Mouse (Mus musculus) liver, adult 2 months (tissue): ENCODE results near the gene Hes2. TPM values are rescaled to one million over a fixed set of nuclear protein-coding genes. Genes with fewer than 3 reads are reported as not detected.

Source experiments
- DNase-seq: peaks from one replicate; pipeline ENCODE4 v3.0.0-alpha.2; 2011; ENCODE audit warnings: low read depth, low spot score; ENCODE audit errors: extremely low read depth
- H3K27ac ChIP-seq: fragments of 200-500 bp; replicated peaks from 2 replicates; pipeline ENCODE4 v1.5.1; 2012; ENCODE audit warnings: low read depth, mild to moderate bottlenecking, control low read depth, inconsistent platforms, low read length; ENCODE audit not compliant: insufficient read depth
- H3K27me3 ChIP-seq: fragments of 200-500 bp; 2 replicates; pipeline ENCODE4 v1.6.1; 2012; ENCODE audit warnings: mild to moderate bottlenecking, moderate library complexity, low read length, inconsistent platforms; ENCODE audit not compliant: control insufficient read depth, insufficient read depth
- H3K36me3 ChIP-seq: fragments of 200-500 bp; 2 replicates; pipeline ENCODE4 v1.6.1; 2012; ENCODE audit warnings: low read length, inconsistent platforms; ENCODE audit not compliant: control insufficient read depth, insufficient read depth
- H3K4me1 ChIP-seq: fragments of 200-500 bp; 2 replicates; pipeline ENCODE4 v1.6.1; 2011; ENCODE audit warnings: low read length; ENCODE audit not compliant: control insufficient read depth, insufficient read depth
- H3K4me3 ChIP-seq: fragments of 200-500 bp; 2 replicates; pipeline ENCODE4 v1.5.1; 2011; ENCODE audit warnings: low read depth, mild to moderate bottlenecking, control low read depth, low read length, moderate library complexity; ENCODE audit not compliant: insufficient read depth
- H3K79me2 ChIP-seq: fragments of 200-500 bp; 2 replicates; pipeline ENCODE4 v1.6.1; 2012; ENCODE audit warnings: inconsistent platforms, mild to moderate bottlenecking, low read length, moderate library complexity; ENCODE audit not compliant: control insufficient read depth, insufficient read depth
- H3K9ac ChIP-seq: fragments of 200-500 bp; 2 replicates; pipeline ENCODE4 v1.6.1; 2012; ENCODE audit warnings: low read depth, mild to moderate bottlenecking, control low read depth, inconsistent platforms, low read length
- CTCF ChIP-seq: fragments of 200-500 bp; IDR thresholded peaks from 2 replicates; pipeline ENCODE4 v1.5.1; 2011; ENCODE audit warnings: low read depth, low read length, control low read depth
- POLR2A ChIP-seq: fragments of 200-500 bp; IDR thresholded peaks from 2 replicates; pipeline ENCODE4 v1.6.1; 2011; ENCODE audit warnings: low read length, control low read depth; ENCODE audit not compliant: insufficient read depth; ENCODE audit errors: extremely low read depth
- WGBS: fragments of 180-500 bp; shearing (Covaris S2); methylation state at CpG from one replicate; pipeline ENCODE4 v1.1.7; 2018; 5-methylcytosine and 5-hydroxymethylcytosine counted together
- polyA plus RNA-seq: library from polyadenylated mRNA; depleted of rRNA; stranded (reverse); fragments of >200 nt; gene quantifications from 2 replicates; pipeline ENCODE4 v1.2.3, GENCODE M21; 2012
- total RNA-seq: library from RNA; depleted of rRNA; stranded (reverse); fragments of >200 nt; gene quantifications from 2 replicates; pipeline ENCODE4 v1.2.3, GENCODE M21; 2014

The Hes2 gene
- total and polyA plus RNA-seq, 2 experiments = not detected

DNA sequence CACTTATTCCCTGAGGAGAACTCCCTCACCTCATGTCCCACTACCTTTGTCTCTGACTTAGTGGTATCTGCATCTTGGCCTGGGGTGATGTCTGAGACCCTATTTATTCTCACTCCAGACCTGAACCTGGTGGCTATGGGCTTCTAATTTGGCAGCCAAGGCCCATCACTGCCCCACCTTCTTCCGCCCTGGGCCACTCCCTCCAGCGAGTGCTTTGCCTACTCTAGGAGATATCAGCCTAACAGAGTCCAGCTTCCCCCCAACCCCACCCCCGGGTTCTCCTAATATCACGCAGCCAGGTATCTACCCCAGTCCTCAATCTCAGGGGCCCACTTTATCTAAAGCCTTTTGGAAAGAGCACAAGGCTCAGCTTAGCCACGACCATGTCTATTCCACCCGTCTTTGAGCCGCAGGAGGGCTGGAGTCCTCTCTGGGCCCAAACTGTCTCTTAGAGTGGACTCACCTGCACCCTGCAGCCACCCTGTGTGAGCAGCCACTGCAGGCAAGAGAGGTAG is 7.2 kb upstream of the Hes2 start:
- Histone ChIP-seq H3K27me3 (peaks cover 6% of the 10 kb centered on the region), H3K4me1 (no peaks in the 10 kb centered on the region), H3K4me3 (peak overlapping the region; percentile 30; the same call in 1 of the 2 replicates), H3K27ac (no peak overlapping the region), H3K36me3 (no peaks in the 10 kb centered on the region), H3K79me2 (no peaks in the 10 kb centered on the region), H3K9ac (no peak overlapping the region)
- 49% methylated on average over 7 of the region's 7 CpGs for WGBS
- no peak for TF ChIP-seq POLR2A
- no peak for TF ChIP-seq CTCF
- no peak for DNase-seq

DNA sequence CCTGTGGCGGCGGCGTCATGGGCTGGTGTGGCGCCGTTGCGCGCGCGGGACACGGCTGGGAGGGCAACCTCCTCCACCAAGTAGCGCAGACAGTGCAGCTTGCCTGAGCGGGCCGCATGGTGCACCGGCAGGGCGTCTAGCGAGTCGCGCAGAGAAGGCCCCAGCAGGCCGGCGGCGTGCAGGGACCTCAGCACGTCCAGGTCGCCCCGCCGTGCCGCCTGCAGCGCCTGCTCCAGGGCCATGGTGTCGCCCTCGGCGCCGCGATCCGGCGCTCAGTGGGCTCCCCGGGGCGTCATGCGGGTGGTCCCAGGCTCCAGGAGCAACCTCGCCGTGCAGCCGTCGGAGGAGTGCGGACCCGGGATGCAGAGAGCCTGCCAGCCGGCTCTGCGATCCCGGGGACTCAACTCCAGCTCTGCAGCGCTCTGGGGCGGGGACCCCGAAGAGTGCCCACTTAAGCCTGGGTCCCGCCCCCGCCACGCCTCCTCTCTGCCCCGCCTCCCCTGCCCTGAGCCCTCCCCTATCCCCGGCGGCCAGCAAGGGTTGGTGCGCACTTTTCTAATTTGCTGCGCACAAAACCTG is 6.6 kb upstream of the Hes2 start, which contains the start of gene Espn:
Espn (minus strand) TSS at position 406 of the 579 bp plus-strand sequence.
- Histone ChIP-seq H3K27me3 (peaks cover 6% of the 10 kb centered on the region), H3K9ac (no peak within 1 kb of the TSS), H3K27ac (no peak within 1 kb of the TSS), H3K4me1 (no peaks in the 10 kb centered on the region), H3K4me3 (peak within 1 kb of the TSS; percentile 30; the same call in 1 of the 2 replicates), H3K79me2 (no peaks in the 10 kb centered on the region), H3K36me3 (no peaks in the 10 kb centered on the region)
- no peak for TF ChIP-seq POLR2A
- TF ChIP-seq CTCF = no peak
- no peak for DNase-seq
- WGBS = 8% methylated on average over 56 of the region's 57 CpGs

DNA sequence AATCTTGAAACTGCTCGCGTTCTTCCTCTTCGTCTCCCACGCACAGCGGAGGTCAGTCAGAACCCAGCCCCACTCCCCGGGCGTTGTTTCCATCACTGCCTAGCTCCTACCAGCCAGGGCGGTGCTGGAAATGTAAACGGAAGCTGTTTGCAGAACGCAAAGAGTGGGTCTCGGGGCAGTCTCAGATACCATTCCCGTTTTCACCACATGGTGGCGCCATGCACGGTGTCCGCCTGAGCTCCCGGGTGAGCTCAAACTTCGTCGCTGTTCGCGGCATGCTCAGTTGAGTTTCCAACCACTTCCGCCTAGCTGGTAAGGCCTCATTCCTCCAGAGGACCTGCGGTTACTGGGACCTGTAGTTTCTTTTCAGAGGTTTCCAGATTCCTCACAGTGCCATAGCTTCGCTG is 4.9 kb upstream of the Hes2 start:
- H3K79me2 ChIP-seq = no peaks in the 10 kb centered on the region
- peaks cover 13% of the 10 kb centered on the region for H3K27me3 ChIP-seq
- 0 out of 2 replicates have a peak, but pooled peaks cover 1% of the 10 kb centered on the region for H3K4me1 ChIP-seq
- TF ChIP-seq POLR2A (no peak), CTCF (peak; percentile 93)
- H3K9ac ChIP-seq = no peak overlapping the region
- peak; percentile 48 for DNase-seq
- WGBS = 2% methylated on average over 23 of the region's 23 CpGs
- H3K27ac ChIP-seq = no peak overlapping the region
- no peaks in the 10 kb centered on the region for H3K36me3 ChIP-seq
- H3K4me3 ChIP-seq = peak overlapping the region; percentile 18; the same call in 1 of the 2 replicates

DNA sequence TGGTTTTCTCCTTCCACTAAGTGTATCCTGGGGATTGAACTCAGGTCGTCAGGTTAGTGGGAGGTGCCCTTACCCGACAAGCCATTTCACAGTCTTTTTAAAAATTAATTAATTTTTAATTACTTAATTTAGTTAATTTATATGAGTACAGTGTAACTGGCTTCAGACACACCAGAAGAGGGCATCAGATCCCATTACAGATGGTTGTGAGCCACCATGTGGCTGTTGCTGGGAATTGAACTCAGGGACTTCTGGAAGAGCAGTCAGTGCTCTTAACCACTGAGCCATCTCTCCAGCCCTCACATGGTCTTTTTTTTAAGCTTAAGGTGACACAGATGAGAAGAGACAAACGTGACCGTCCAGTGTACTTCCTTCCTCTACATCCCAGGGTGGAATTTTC is 3.6 kb upstream of the Hes2 start:
- 79% methylated on average over 4 of the region's 4 CpGs for WGBS
- H3K36me3 ChIP-seq = no peaks in the 10 kb centered on the region
- H3K4me3 ChIP-seq = no peak overlapping the region
- H3K4me1 ChIP-seq = 0 out of 2 replicates have a peak, but pooled peaks cover 1% of the 10 kb centered on the region
- H3K27me3 ChIP-seq = peaks cover 19% of the 10 kb centered on the region
- no peaks in the 10 kb centered on the region for H3K79me2 ChIP-seq
- H3K27ac ChIP-seq = no peak overlapping the region
- H3K9ac ChIP-seq = no peak overlapping the region
- no peak for DNase-seq
- TF ChIP-seq CTCF = no peak
- no peak for TF ChIP-seq POLR2A

DNA sequence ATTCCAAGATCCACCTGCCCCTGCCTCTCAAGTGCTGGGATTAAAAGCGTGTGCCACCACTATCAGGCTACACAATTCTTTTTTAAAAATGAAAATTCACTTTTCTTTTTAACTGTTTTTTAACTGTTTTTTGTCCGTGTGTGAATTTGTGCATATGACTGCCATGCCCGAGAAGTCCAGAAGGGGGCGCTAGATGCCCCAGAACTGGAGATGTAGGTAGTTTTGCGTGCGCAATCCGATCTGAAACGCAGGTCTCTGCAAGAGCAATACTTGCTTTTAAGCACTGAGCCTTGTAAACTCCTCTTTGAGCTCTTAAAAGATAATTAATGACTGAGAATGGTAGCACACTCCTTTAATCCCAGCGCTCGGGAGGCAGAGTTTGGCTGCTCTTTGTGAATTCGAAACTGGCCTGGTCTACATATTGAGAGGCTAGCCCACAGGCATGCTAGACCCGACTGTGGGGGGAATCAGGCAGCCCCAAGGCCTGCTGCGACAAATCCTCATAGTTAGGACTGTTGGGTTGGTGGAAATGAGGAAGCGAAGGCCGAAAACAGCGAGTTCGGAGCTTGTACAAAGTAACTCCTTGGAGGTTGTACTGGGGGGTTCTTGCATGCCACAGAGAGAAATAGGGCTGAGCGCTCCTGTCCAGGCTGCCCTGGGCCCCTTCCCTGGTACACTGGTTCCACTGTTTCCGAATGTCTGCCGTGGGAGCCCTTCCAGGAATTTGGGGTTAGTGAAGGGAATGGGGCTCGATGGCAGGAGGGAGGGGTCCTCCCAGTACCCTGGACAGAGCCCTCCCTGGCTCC is 685 bp upstream of the Hes2 start:
- Histone ChIP-seq H3K36me3 (no peaks in the 10 kb centered on the region), H3K9ac (no peak overlapping the region), H3K4me3 (peak overlapping the region; percentile 34; the same call in 1 of the 2 replicates), H3K27me3 (peaks cover 13% of the 10 kb centered on the region), H3K27ac (no peak overlapping the region), H3K79me2 (no peaks in the 10 kb centered on the region), H3K4me1 (0 out of 2 replicates have a peak, but pooled peaks cover 1% of the 10 kb centered on the region)
- DNase-seq = no peak
- WGBS = 19% methylated on average over 21 of the region's 21 CpGs
- TF ChIP-seq CTCF (peak; percentile 69), POLR2A (no peak)

DNA sequence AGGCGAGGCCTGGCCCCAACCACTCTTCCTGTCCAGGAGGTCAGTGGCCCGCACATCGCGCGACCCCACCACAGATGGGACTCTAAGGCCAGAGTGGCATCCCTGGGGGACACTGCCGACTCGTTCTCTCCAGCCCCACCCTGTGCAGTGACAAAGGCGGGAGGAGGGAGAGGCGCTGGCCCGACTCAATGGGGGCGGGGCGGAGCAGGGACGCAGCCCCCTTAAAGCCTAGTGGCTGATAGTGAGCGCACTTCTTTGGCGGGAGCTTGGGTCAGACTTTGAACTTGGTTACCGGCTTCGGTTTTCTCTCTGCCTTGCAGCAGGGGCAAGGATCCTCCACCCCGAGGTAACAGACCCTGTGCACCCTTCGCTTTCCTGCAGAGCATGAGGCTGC is 615 bp downstream of the Hes2 start:
- no peak for DNase-seq
- TF ChIP-seq CTCF (no peak), POLR2A (no peak)
- no peaks in the 10 kb centered on the region for H3K79me2 ChIP-seq
- WGBS = 4% methylated on average over 19 of the region's 19 CpGs
- no peaks in the 10 kb centered on the region for H3K36me3 ChIP-seq
- 0 out of 2 replicates have a peak overlapping the region, but pooled peaks have one; percentile 1 for H3K4me3 ChIP-seq
- no peak overlapping the region for H3K9ac ChIP-seq
- H3K27ac ChIP-seq = no peak overlapping the region
- H3K4me1 ChIP-seq = 0 out of 2 replicates have a peak, but pooled peaks cover 1% of the 10 kb centered on the region
- H3K27me3 ChIP-seq = peaks cover 13% of the 10 kb centered on the region
